8 mouse cellular contexts compared by ENCODE assay signal in the genomic region with DNA sequence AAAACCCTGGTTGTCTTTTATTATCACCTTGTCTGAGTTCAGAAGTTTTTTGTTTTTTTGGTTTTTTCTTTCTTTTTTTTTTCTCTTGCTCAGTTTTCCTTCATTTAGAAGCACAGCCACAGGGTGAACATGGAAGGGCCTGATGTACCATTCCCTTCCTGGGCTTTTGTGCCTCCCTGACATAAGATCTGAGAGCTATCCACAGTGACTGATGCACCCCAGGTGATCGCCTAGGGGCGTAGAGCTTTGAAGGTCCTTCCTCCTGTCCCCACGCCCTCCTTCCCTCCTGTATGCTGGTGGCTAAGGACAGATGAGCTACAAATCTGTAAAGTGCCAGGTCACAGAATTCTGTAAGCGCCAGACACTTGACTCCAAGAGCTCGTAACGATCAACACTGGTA.
A peak's percentile ranks its signal among the peaks of the same experiment; 100 is the strongest.
DNase-seq lines count a peak whose midpoint lies in the region; ATAC-seq lines count a peak whose summit lies in the region.
"Had no signal": no experiment of that assay in that cellular context is flagged by ENCODE, and none has a peak within 500 bp of the region (broad histone marks: within the 10 kb centered on the region; RNA-seq: fewer than 3 reads in every experiment).

No protein-coding gene starts in this region.

- no peak overlapping the region for H3K4me3 ChIP-seq in kidney, embryonic 15.5 days (replicated peaks)
- H3K4me3 ChIP-seq in embryonic facial prominence, embryonic 10.5 days: no peak overlapping the region
- no peak overlapping the region for H3K4me3 ChIP-seq in hindbrain, embryonic 11.5 days (ENCODE audit: low read depth, low read length)
- H3K4me3 ChIP-seq in midbrain, embryonic 16.5 days (ENCODE audit: low read depth, low read length): no peak overlapping the region

- no peaks in the 10 kb centered on the region for H3K9me3 ChIP-seq in kidney, embryonic 15.5 days (replicated peaks)
- H3K9me3 ChIP-seq in embryonic facial prominence, embryonic 10.5 days: no peaks in the 10 kb centered on the region
- no peaks in the 10 kb centered on the region for H3K9me3 ChIP-seq in hindbrain, embryonic 11.5 days (ENCODE audit: control insufficient read depth, low read length)
- no peaks in the 10 kb centered on the region for H3K9me3 ChIP-seq in midbrain, embryonic 16.5 days (replicated peaks; ENCODE audit: control insufficient read depth, low read length, poor library complexity, severe bottlenecking)

- H3K4me2 ChIP-seq in kidney, embryonic 15.5 days: no peak overlapping the region
- H3K4me2 ChIP-seq in hindbrain, embryonic 11.5 days (replicated peaks; ENCODE audit: low read depth, low read length): no peak overlapping the region
- no peak overlapping the region for H3K4me2 ChIP-seq in midbrain, embryonic 16.5 days (ENCODE audit: low read length)

- no peaks in the 10 kb centered on the region for H3K36me3 ChIP-seq in kidney, embryonic 15.5 days
- no peaks in the 10 kb centered on the region for H3K36me3 ChIP-seq in embryonic facial prominence, embryonic 10.5 days (replicated peaks)
- no peaks in the 10 kb centered on the region for H3K36me3 ChIP-seq in hindbrain, embryonic 11.5 days (ENCODE audit: control insufficient read depth, insufficient read depth, low read length)
- no peaks in the 10 kb centered on the region for H3K36me3 ChIP-seq in midbrain, embryonic 16.5 days (ENCODE audit: control insufficient read depth, insufficient read depth, low read length)

- peaks cover 28% of the 10 kb centered on the region for H3K4me1 ChIP-seq in kidney, embryonic 15.5 days
- peaks cover 24% of the 10 kb centered on the region for H3K4me1 ChIP-seq in embryonic facial prominence, embryonic 10.5 days
- H3K4me1 ChIP-seq in hindbrain, embryonic 11.5 days (replicated peaks; ENCODE audit: control insufficient read depth, insufficient read depth, low read length): no peaks in the 10 kb centered on the region
- peaks cover 14% of the 10 kb centered on the region for H3K4me1 ChIP-seq in midbrain, embryonic 16.5 days (ENCODE audit: control insufficient read depth, insufficient read depth, low read length)

- no peak for ATAC-seq in kidney, embryonic 15.5 days (replicated peaks; ENCODE audit: low FRiP score)
- no peak for ATAC-seq in hindbrain, embryonic 11.5 days (ENCODE audit: low FRiP score)
- 0 out of 2 replicates have a peak, but pooled peaks have one; percentile 18 for ATAC-seq in midbrain, embryonic 16.5 days

- no peak for DNase-seq in kidney, adult 8-10 months
- DNase-seq in embryonic facial prominence, embryonic 10.5 days (ENCODE audit: low spot score): peak; percentile 16
- peak; percentile 23 for DNase-seq in hindbrain, embryonic 11.5 days (ENCODE audit: low spot score)
- DNase-seq in layer of hippocampus, postnatal 14 days (ENCODE audit: low spot score in 2 of 2): no peak
- no peak for DNase-seq in gastrocnemius, postnatal 25 days

- no peak overlapping the region for H3K9ac ChIP-seq in kidney, embryonic 15.5 days
- no peak overlapping the region; the same call in 1 of the 2 replicates for H3K9ac ChIP-seq in hindbrain, embryonic 11.5 days (ENCODE audit: low read depth, low read length)
- no peak overlapping the region for H3K9ac ChIP-seq in midbrain, embryonic 16.5 days (ENCODE audit: low read depth, low read length)

- H3K27ac ChIP-seq in kidney, embryonic 15.5 days: peak overlapping the region; percentile 81
- H3K27ac ChIP-seq in embryonic facial prominence, embryonic 10.5 days (replicated peaks): peak overlapping the region; percentile 86
- H3K27ac ChIP-seq in hindbrain, embryonic 11.5 days (ENCODE audit: low read depth, low read length): 0 out of 2 replicates have a peak overlapping the region, but pooled peaks have one; percentile 7
- peak overlapping the region; percentile 73; the same call in 1 of the 2 replicates for H3K27ac ChIP-seq in midbrain, embryonic 16.5 days (ENCODE audit: low read length)
- H3K27ac ChIP-seq: kidney, postnatal 0 days had no signal

- 61% methylated on average over 6 of the region's 6 CpGs for WGBS in kidney, embryonic 15.5 days
- WGBS in embryonic facial prominence, embryonic 10.5 days: 70% methylated on average over 6 of the region's 6 CpGs
- 65% methylated on average over 6 of the region's 6 CpGs for WGBS in hindbrain, embryonic 11.5 days
- 59% methylated on average over 6 of the region's 6 CpGs for WGBS in midbrain, embryonic 16.5 days

- no peaks in the 10 kb centered on the region for H3K27me3 ChIP-seq in kidney, embryonic 15.5 days
- 0 out of 2 replicates have a peak, but pooled peaks cover 3% of the 10 kb centered on the region for H3K27me3 ChIP-seq in embryonic facial prominence, embryonic 10.5 days (replicated peaks; ENCODE audit: low read depth, poor library complexity, severe bottlenecking)
- H3K27me3 ChIP-seq in hindbrain, embryonic 11.5 days (ENCODE audit: control insufficient read depth, insufficient read depth, low read length): no peaks in the 10 kb centered on the region
- no peaks in the 10 kb centered on the region for H3K27me3 ChIP-seq in midbrain, embryonic 16.5 days (ENCODE audit: control insufficient read depth, insufficient read depth, low read depth, low read length)

Comparison
In these comparisons a context has a peak if more than half of its experiments do, and no peak if none do; other contexts are left out.
1. H3K27ac ChIP-seq: peak in every context shown above with its lines; median percentile 86 in embryonic facial prominence, embryonic 10.5 days; 81 in kidney, embryonic 15.5 days; 73 in midbrain, embryonic 16.5 days; 7 in hindbrain, embryonic 11.5 days.
2. DNase-seq: peak in embryonic facial prominence, embryonic 10.5 days (single experiment) and hindbrain, embryonic 11.5 days (single experiment); none in kidney, adult 8-10 months (0 of 2), layer of hippocampus, postnatal 14 days (0 of 2) and gastrocnemius, postnatal 25 days (single experiment).